Mouse (Mus musculus): ENCODE measurements at regions not wholly inside any gene's neighbourhood (a gene's known extent, or its start where the extent isn't known, plus 50 kb on each side); places are given as distances from the start of the nearest gene placed in this dataset.

DNA sequence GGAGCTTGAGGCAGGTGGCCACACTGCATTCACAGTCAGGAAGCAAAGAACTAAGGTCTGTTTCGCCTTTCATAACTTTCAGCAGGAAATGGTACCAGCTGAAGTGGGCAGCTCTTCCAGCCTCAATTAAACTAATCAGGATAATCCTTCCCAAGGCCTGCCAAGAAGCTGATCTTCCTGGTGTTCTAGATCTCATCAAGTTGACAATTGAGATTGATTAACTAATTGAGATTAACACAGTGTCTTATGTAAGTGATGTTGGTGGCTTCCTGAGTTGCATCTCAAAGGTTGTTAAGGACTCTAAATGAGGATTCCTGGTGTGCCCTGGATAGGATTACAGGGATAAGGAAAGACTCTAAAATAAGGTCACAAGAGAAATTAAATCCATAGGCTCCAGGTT lies 273.3 kb upstream of the Irx2 start:
- DNase-seq (ENCODE audit: low spot score in 2 of 2), result no peak

DNA sequence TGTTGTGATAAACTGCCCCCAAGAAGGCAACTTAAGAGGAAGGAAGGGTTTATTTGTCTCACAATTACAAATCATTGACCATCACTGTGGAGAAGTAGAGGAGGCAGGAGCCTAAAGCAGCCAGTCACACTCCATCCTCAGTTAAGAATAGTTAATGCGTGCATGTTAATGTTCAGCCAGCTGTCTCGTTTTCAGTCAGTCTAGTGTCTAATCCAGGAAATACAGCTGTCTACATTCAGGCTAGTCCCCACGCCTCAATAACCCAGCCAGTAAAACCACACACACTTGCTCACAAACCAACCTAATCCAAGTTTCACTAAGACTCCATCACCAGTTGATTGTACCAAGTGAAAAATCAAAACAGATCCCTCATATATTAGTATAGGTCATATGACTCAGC lies 272.8 kb upstream of the Irx2 start:
- no peak for DNase-seq (ENCODE audit: low spot score in 2 of 2)

DNA sequence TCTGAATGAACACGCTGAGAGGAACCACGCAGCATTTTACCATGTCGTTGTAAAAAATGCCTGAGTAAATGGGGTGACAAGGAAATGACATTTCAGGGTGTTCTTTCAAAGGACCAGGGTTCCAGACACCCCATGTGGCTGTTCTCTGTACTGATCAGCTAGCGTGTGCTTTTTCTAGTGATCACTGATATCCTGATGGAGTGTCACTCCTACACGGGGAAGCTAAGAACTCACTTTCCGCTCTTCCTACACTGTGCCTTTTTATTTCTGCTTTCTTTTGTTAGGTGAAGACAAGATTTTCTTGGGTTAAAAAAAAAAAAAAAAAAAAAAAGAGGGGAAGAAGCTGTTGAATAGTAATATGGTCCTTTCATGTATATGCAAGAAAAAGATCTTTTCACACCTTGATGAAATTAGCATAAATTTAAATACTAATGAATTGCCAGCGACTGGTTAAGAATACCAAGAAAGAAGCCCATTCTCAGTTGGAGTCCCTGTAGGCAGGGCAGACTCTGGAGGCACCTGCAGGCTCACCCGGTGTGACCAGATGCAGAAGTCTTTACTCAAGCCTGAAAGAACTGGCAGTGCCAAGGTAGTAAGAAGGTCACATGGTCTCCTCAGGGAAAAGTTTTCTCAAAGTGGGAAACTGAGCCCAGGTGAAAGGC lies 270.2 kb upstream of the Irx2 start:
- DNase-seq (ENCODE audit: low spot score in 2 of 2), result no peak

DNA sequence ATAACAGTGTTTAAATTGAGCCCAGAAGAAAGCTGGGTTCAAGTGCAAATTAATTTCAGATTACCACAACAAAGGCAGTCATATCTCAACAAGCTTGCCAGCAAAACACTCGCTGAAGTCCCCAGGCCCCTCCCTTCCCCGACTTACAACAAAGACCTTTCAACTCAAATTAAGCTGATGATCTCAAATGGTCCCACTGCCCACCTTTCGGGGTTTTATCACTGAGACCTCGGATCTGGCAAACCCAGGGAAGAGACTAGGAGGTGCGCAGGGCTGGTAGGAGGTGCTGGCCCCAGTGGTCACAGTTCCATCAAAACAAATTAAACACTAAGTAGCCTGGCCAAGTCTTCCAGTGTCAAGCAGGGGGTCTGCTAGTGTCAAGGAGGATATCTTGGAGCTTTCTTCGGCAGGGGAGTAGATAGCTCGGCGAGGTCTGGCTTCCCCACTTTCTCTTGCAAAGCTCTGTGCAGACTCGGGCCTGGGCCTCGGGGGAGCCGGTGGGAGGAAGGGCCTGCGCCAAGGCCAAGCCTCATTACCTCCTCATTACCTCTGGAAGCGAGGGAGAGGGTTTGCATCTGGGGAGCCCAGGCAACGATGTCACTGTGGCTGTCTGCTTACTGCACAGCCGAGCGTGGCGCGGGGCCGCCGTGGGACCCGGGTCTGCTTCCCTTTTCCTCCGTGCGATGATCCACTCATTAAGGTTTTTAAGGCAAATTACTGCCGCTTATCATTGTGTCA lies 262.9 kb upstream of the Irx2 start:
- DNase-seq (ENCODE audit: low spot score in 2 of 2), result no peak

DNA sequence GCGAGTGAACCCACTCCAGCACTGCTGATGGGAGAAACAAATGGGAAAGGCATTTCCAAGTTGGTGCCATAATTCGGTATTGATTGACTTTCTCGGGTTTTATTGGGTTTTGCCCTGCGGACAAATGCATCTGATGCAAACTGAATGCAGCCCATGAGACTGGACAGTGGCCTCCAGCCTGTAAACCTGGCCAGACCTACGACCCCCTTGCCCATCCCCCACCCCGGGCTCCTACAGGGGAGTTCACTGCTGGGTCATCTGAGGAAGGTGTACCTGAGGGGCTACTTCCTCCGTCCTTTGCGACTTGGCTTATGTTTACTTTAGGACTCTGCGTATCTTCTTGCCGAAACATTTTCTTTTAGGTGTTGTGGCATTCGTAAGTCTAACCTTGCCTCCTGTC lies 262.3 kb upstream of the Irx2 start:
- DNase-seq (ENCODE audit: low spot score in 2 of 2), result no peak

DNA sequence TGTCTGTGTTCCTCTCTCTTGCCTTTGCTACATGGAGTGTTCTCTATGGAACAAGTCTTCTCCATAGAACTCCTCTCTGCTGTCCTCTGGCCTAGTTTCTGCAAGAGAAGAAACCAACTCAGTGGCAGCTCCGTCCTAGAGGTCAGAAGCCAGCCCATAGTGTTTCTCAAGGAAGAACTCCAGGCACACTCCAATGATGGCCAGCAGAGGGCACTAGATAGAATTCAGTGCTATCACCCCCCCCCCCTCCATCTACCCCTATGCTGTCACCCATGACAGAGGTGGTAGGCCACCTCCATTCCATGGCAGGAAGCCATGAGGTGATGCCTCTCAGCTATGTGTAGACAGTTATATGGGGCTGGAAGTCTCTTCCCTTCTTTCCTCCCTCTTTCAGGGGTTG lies 258.5 kb upstream of the Irx2 start:
- DNase-seq (ENCODE audit: low spot score in 2 of 2), result no peak

DNA sequence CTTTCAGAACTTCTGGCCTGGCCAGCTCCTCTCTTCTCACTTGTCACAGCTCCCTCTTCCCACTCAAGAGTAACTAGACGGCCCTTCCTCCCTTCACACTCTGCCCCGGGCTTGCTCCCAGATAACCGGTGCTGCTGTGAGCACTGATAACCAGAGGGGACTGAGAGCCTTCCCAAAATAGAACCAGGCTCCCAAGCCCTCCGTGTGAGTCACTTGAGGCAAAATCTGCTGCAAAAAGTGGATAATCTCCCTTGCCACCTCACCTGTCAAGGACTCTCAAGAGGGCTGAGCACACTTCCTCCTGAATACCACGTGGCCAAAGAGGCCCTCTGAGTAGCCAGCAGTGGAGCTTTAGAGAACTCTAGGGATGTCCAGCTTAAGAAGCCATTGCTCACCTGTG lies 257.6 kb upstream of the Irx2 start:
- DNase-seq (ENCODE audit: low spot score in 2 of 2), result no peak

DNA sequence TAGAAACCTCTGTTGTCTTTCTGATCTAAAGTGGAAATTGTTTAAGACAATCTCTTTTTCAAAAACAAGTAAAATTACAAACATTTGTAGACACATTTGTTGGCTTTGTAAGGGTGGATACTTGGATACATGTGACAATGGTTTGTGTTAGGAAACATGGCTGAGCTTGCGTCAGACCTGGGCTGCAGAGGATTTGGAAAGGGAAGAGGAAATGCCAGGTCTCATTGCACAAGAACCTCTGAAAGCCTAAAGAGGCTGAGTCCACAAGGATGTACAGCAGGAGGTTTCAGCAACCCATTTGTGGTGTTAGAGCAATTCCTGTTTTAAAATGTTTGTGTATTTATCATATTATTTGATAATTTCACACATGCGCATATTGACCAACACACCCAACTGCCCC lies 235.3 kb upstream of the Irx2 start:
- no peak for DNase-seq (ENCODE audit: low spot score in 2 of 2)

DNA sequence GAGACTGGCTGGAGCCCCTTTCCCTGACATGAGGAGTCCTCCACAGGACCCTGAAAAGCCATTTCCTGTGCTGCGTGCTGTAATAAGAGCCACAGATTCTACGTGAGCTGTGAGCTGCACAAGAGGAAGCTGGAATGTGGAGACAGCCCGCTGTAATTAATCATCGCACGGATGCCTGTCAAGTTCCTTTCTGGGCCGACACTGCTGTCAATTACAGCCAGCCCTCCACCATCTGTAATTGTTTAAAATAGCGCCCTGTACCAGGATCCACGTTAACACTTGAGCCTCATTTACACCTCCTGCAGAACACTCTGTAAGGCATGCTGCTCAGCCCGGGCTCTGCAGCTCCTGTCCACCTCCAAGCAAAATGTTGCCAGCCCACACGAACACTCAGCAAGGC lies 227.9 kb upstream of the Irx2 start:
- DNase-seq (ENCODE audit: low spot score in 2 of 2), result no peak

DNA sequence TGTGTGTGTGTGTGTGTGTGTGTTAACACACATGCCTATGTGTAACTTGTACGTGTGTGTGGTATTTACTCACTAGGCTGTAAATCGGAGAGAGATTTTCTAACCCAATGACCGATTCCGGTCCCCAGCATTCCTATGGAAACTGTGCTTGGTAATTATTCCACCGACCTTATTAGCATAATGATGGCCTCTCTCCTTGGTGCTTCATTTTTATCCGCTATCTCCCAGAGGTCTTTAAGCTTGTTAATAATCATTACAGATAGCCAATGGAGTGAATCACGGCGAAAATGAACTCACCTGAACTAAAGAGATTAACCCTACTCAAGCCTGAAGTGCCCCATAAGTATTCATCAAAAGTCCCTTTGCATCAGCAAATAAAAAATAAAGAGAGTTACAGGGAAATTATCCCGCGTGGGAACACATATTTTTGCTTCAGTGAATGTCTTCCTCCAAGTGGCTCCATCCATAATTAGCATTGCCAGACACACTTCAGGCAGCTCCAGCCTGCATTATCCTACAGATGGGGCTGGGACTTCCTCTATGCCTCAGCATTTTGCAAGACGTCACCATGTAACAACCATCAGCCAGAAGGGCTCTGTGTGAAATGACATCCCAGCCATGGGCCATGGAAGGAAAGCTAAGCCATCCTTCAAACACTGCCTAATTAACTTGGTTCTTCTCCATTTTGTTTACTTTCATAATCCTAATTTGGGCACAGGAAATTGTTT lies 219.2 kb upstream of the Irx2 start:
- DNase-seq (ENCODE audit: low spot score in 2 of 2), result no peak

DNA sequence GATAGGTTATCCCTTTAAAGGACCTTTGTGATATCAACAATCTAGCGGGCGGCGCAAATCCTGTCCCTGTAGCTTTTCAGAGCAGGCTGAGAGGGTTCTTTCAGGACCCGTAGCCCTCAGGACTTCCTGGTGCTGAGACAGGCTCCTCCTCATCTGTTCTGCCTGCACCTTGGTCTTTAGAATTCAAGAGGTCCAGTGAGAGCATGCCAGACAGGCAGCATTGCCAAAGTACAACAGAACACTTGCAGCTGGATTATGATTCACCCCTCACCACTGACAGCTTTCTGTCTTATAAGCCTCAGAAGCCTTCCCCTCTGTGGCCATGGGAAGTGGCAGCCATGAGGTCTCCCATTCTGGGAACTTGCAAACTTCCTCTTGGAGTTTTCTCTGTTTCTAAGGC lies 216.0 kb upstream of the Irx2 start:
- DNase-seq (ENCODE audit: low spot score in 2 of 2), result no peak

DNA sequence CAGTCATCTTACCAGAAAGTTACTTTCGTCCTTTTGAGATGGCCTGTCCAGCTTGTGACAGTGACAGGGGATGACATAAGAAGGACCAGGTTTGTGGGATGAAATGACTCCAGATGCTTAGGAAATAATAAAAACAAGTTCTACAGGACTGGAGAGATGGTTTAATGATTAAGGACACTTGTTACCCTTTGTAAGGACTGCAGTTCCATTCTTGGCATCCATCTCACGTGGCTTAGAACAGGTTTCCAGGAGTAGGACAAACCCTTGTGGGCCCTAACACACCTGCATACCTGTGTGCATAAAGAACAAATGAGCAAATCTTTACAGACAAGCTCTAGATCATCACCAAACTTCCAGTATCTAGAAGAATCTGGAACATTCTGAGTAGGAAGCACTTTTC lies 211.6 kb upstream of the Irx2 start:
- DNase-seq (ENCODE audit: low spot score in 2 of 2), result no peak

DNA sequence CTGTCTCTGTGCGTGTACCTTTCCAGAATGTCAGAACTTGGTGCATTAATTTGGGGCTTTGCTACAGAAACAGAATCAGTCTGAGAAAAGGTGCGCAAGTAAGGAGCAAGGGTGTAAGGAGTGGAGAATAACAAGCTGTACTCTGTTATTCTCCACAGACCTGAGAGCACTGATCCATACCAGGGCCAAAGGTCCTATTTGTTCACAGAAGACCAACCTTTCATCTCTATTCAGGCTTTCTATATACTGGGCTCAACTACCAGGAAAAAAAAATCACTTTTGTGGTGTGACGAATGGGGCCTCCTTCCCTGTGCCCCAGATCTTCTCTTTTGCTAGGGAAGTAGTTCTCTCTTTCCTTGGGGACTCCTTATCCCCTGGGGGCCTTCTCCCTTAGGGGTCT lies 210.8 kb upstream of the Irx2 start:
- no peak for DNase-seq (ENCODE audit: low spot score in 2 of 2)

DNA sequence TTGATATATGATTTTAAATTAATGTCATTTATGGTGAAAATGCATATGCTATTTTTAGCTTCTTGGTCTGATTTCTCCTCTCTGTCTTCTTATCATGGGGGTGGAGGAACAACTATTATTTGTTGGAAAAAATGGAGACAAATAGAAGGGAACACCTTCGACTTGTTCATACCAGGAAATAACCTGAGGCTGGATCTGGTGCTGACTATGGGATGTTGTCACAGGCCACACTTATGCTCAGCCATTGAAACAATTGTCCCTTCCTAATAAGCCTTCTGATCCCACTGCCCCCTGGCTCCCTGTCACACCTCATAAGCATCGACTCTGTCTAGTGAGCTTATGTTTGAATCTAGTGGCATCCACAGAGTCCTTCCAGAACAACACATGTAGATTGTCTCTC lies 210.3 kb upstream of the Irx2 start:
- no peak for DNase-seq (ENCODE audit: low spot score in 2 of 2)

DNA sequence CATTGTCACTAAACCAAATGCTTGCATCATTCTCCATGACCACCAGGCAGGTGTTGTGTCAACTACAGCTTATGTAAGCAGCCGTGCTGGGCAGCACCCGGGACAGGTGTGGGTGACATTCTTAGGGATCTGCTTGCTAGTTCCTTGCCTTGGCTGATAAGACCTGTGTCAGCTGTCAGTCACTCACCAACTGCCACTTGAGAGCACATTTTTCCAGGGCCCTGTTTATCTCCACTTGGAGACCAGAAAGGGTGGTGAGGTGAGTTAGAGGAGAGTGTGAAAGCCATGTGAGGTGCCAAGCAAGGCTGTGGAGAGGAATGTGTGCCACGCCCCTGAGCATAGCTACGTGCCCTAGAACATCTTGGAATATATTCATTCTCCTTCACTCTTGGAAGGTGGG lies 209.1 kb upstream of the Irx2 start:
- DNase-seq (ENCODE audit: low spot score in 2 of 2), result no peak

DNA sequence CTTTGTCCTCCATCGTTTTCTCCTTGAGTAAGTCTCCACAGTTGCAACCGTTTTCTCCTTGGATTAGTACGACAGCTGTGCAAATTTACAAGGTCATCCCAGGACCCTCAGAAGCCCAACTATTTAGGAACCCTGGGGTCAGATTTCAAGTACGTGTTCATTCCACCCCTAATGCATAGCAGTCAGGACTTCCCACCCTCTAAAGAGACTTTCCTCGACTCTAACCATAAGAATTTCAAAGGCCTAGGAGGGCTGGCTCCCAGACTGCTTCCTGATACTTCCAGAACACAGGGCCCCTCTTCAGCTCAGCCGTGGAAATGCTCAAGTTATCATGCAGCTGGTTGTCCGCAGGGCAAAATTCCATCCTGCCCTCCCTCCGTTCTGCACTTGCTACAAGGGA lies 202.7 kb upstream of the Irx2 start:
- no peak for DNase-seq (ENCODE audit: low spot score in 2 of 2)

DNA sequence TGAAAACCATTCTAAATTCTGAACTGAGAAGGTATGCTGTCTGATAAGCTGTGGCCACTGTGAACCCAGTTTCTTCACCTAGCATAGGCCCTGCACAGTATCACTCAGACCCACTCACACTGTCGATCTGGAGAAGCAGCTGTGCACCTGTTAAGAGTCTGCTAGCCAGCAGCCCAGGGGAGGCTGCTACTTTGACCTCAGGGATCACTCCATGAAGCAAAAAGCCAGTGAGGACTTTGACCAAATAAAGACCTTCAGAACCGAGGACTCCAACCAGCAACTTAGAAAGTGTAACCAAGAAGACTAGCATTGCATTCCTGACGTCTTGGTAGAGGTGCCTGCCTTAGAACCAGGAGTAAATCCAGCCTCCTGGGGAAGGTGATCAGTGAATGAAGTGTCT lies 183.3 kb upstream of the Irx2 start:
- DNase-seq (ENCODE audit: low spot score in 2 of 2), result no peak

DNA sequence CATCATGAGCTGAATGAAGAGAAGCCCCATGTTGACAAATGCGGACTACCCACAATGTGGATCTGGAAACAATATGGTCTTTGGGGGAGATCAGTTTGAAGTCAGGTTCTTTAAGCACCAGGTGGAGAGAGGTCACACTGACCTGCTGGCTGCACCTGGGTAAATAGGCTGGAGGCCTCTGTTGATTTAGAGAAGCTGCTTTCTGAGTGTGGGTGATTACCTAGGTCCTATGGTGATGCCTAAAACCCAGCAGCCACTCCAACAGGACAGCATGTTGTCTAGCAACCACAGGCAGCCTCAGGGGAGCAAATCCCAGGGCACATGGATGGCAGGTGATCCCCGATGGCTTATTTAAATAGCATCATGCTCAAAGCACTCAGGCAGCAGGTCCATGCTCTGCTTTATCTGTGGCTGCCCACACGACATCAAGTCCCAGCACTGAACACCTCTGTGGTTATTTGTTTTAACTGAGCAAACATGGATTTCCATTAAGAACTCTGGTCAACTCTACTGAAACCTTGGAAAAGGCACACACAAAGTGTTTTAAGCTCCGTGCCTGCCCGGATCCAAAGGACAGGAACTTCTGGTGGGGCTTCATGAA lies 180.1 kb upstream of the Irx2 start:
- no peak for DNase-seq (ENCODE audit: low spot score in 2 of 2)

DNA sequence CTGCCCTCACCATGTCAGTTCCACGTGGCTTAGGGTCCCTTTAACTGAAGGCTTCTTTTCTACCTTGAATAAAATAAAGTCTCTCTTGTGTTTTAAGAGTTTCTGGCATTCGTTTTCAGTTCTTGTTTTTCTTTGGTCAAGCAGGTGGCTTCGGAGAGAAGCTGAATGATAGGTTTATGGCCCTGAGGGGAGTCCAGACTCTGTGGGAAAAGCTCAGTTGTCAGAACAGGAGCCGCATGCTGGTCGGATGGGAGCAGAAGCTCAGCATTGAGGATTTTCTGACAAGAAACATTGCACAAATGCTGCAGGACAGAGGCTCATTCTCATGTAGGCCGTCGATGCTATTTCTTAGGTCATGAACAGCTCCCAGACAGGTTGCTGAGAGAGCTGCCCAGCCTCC lies 133.3 kb upstream of the Irx2 start:
- no peak for DNase-seq (ENCODE audit: low spot score in 2 of 2)

DNA sequence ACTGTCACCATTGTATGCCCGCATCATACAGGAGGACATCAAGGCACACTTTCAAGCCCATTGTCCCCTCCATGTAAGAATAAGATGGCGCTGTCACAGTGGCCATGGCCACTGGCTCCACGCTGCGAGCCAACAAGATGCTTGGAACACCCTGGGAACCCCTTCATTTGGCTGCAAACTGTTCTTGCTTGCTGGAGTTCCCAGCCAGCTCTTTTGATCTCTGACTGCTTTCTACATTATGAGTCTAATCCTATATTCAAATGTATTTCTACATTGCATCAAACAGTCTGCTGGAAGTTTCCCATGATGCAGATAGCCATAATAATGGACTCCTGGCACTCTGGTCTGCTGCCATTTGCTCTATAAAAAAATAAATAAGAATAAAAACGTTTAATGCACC lies 131.6 kb upstream of the Irx2 start:
- no peak for DNase-seq (ENCODE audit: low spot score in 2 of 2)

DNA sequence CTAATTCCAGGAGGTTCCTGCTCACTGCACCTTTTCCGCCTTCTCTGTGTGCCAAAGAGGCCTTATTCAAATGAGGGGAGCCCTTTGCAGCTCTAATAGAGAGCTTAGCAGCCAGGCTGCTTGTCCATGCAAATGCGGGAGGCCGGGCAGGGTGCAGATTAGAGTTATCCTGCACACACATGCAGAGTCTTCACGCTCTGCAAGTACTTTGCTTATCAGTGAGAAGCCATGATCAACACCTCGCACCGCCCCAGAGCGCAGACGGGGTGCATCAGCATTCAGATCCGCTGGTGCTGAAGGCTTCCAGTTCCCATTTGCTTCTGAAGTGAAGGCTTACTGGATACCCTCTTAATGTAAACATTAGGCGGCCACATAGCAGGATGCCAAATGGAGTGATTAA lies 131.1 kb upstream of the Irx2 start:
- no peak for DNase-seq (ENCODE audit: low spot score in 2 of 2)

DNA sequence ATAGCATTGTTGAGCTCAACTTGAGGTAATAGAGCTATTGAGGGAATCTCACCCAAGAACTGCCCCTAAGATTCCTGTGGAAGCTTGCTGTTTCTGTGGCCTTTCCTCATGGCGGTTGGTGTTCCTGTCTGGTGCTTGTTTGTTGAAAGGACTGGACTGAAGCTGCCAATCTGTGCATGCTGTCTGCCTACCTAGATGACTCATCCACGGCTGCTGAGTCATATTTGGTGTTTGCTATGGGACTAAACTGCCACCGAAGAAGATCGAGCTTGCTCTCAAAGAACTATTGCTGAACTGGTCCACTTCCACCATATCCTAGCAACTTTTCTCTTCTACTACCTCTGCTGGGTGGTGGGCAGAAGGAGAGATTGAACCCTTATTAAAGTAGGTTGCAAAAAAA lies 122.7 kb upstream of the Irx2 start:
- DNase-seq (ENCODE audit: low spot score in 2 of 2), result no peak

DNA sequence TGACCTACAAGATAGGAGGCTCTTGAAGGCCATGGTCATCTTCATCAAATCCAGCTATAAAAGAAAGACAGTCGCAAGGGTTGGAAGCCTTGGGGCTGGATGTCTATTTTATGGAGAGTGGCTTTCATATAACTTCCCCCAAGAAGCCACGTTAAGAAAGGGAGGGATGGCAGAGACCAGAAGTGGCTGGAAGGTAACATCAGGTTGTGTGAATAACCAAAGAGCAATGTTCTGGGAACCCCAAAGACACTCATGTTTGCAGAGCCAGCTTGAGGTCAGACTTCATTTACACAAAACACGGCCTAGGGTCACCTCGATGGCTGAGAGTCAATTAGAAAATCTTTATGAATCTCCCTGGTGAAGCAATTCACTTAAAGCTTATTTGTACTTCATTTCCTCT lies 90.0 kb upstream of the Irx2 start:
- no peak for DNase-seq (ENCODE audit: low spot score in 2 of 2)
